Mouse (Mus musculus): ENCODE results near the gene Sumo1.

DNA sequence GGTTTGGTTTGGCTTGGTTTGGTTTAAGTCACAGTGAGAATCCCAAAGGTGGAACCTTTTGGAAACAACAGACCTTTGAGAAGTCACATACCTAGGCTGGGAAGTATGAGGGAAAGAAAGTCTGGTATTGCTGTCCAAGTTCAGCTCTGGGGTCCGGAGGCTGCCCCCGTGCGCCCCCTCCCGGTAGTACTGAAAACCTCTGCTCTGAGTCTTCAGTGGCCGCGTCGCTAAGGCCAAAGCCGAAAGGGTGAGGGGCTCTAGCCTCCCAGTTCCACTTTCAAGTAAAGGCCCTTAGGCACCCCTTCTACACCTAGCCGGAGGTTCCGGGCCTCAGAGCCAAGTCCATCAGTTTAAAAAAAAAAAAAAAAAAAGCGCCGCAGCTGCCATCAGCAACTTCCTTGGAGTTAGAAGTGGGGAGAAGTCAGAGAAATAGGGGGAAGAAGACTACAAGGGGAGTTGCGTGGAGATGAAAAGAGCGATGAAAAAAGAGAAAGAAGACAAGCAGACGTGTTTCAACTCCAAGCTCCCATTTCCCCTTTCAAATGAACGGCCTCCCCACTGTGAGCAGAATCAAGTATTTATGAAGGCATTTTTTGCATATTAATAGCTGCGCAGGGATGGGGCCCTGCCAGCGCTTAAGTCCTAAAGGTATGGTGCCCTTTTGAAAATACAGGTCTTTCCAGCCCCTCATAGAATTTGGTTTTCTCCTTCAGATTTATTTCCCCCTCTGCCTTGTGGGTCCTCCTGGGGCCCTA is 85.8 kb downstream of the Sumo1 start:
- TF ChIP-seq EP300 (IDR thresholded peaks at IDR 0.05; ENCODE audit: low read length) (no peak; the same call in 1 of the 2 replicates), CTCF (conservative IDR thresholded peaks at IDR 0.05 in 1 of 2, IDR thresholded peaks at IDR 0.05 in 1 of 2; ENCODE audit: low read depth in 2 of 2, low read length in 2 of 2) (peak; percentile 28 to 86; a peak in 3 of 4 replicates), JUN (IDR thresholded peaks at IDR 0.05; ENCODE audit: insufficient read depth, low read depth, low read length) (no peak), MEF2A (IDR thresholded peaks at IDR 0.05; ENCODE audit: borderline replicate concordance, low read depth, low read length) (no peak), TCF12 (IDR thresholded peaks at IDR 0.05; ENCODE audit: low read depth, low read length) (0 out of 2 replicates have a peak, but pooled peaks have one; percentile 14), POLR2A (IDR thresholded peaks at IDR 0.05; ENCODE audit: low read depth, low read length) (peak; percentile 31; the same call in 1 of the 2 replicates), POLR2AphosphoS2 (IDR thresholded peaks at IDR 0.05; ENCODE audit: low read depth, low read length) (no peak), ZC3H11A (IDR thresholded peaks at IDR 0.05; ENCODE audit: low read depth, low read length) (no peak), HCFC1 (IDR thresholded peaks at IDR 0.05; ENCODE audit: low read depth, low read length) (0 out of 2 replicates have a peak, but pooled peaks have one; percentile 19), BHLHE40 (IDR thresholded peaks at IDR 0.05; ENCODE audit: low read depth, low read length) (no peak)
